Comparison of ENCODE assay signal across 8 mouse cellular contexts in the genomic region with DNA sequence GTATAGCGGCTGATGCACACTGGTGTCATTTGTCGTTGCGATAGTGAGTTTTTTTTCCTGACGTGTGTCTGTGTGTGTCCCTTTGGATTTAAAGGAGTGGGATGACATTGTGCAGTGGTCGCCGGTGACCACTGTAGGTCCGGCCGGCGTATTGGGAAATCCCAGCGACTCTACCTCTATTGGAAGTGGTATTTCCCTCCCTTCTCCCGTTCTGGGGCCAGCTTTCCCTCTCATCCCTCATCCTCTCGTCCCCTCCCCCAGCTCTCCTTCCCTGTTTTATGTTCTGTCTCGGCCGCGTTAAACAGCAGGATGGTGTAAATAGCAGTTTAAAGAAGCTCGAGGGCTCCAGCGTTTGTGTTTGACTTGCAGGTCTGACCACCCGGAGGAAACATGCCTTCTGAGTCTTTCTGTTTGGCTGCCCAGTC. TPM values are rescaled to one million over a fixed set of nuclear protein-coding genes. Genes with fewer than 3 reads are reported as not detected.
DNase-seq lines count a peak whose midpoint lies in the region; ATAC-seq and TF ChIP-seq lines count a peak whose summit lies in the region.

No protein-coding gene starts in this region.

- 1% methylated on average over 18 of the region's 18 CpGs for WGBS in cerebellum, adult 2 months
- 0% methylated on average over 18 of the region's 18 CpGs for WGBS in hindbrain, embryonic 14.5 days
- WGBS in limb, embryonic 11.5 days: 0% methylated on average over 18 of the region's 18 CpGs

- peak in 1 of 2 experiments; percentile 23 for DNase-seq in layer of hippocampus, adult 2 months (ENCODE audit: low spot score in 2 of 2)
- DNase-seq in layer of hippocampus, adult 9-10 months (ENCODE audit: low spot score): no peak
- DNase-seq in cerebellum, adult 2 months: peak; percentile 44 to 58
- no peak for DNase-seq in hindbrain, embryonic 14.5 days (ENCODE audit: low spot score)
- no peak for DNase-seq in limb, embryonic 11.5 days (ENCODE audit: low spot score)
- peak; percentile 52 for DNase-seq in mesoderm, embryonic 11.5 days (ENCODE audit: low read depth, low spot score)
- peak; percentile 10 for DNase-seq in splenic B cell, adult 2 months (ENCODE audit: low read depth, low spot score)

- H3K27ac ChIP-seq in layer of hippocampus, adult 2 months: peak overlapping the region; percentile 88
- H3K27ac ChIP-seq in cerebellum, adult 2 months (ENCODE audit: insufficient read depth, low read length): peak overlapping the region; percentile 51
- peak overlapping the region; percentile 83 for H3K27ac ChIP-seq in hindbrain, embryonic 14.5 days
- peak overlapping the region; percentile 78 for H3K27ac ChIP-seq in limb, embryonic 11.5 days (replicated peaks; ENCODE audit: low read depth, low read length)

- H3K4me2 ChIP-seq in hindbrain, embryonic 14.5 days (replicated peaks): peak overlapping the region; percentile 54
- H3K4me2 ChIP-seq in limb, embryonic 11.5 days (ENCODE audit: low read depth, severe bottlenecking): peak overlapping the region; percentile 66

- H3K9ac ChIP-seq in hindbrain, embryonic 14.5 days: peak overlapping the region; percentile 77
- H3K9ac ChIP-seq in limb, embryonic 11.5 days (ENCODE audit: low read length): peak overlapping the region; percentile 73

- no peak for TF ChIP-seq POLR2A in cerebellum, adult 2 months (IDR thresholded peaks at IDR 0.05; ENCODE audit: borderline replicate concordance, insufficient read depth, low read length)

- no peaks in the 10 kb centered on the region; the same call in none of the 2 replicates for H3K4me1 ChIP-seq in cerebellum, adult 2 months (ENCODE audit: control insufficient read depth, insufficient read depth, low read length)
- peaks cover 17% of the 10 kb centered on the region for H3K4me1 ChIP-seq in hindbrain, embryonic 14.5 days (replicated peaks; ENCODE audit: control insufficient read depth, insufficient read depth, low read length)
- H3K4me1 ChIP-seq in limb, embryonic 11.5 days (ENCODE audit: control insufficient read depth, insufficient read depth, low read length): no peaks in the 10 kb centered on the region

- no peaks in the 10 kb centered on the region; the same call in 1 of the 2 replicates for H3K36me3 ChIP-seq in hindbrain, embryonic 14.5 days (replicated peaks; ENCODE audit: control insufficient read depth, insufficient read depth)
- H3K36me3 ChIP-seq in limb, embryonic 11.5 days (ENCODE audit: control insufficient read depth, insufficient read depth, low read length): no peaks in the 10 kb centered on the region
- H3K36me3 ChIP-seq in splenic B cell, adult 2 months (ENCODE audit: control insufficient read depth, insufficient read depth, low read length, poor library complexity, severe bottlenecking): no peaks in the 10 kb centered on the region

- peak; percentile 21; the same call in 1 of the 2 replicates for ATAC-seq in frontal cortex, adult (ENCODE audit: low TSS enrichment)
- peak; percentile 49; the same call in 1 of the 2 replicates for ATAC-seq in hindbrain, embryonic 14.5 days (ENCODE audit: low FRiP score)
- ATAC-seq in limb, embryonic 11.5 days (ENCODE audit: insufficient number of reproducible peaks, low FRiP score, low TSS enrichment, low read depth): peak; percentile 41

- no peaks in the 10 kb centered on the region for H3K27me3 ChIP-seq in cerebellum, adult 2 months (ENCODE audit: control insufficient read depth, insufficient read depth, low read length)
- no peaks in the 10 kb centered on the region for H3K27me3 ChIP-seq in hindbrain, embryonic 14.5 days (ENCODE audit: control insufficient read depth, insufficient read depth, low read length)
- no peaks in the 10 kb centered on the region for H3K27me3 ChIP-seq in limb, embryonic 11.5 days (ENCODE audit: control insufficient read depth, insufficient read depth, low read length)
- H3K27me3 ChIP-seq in splenic B cell, adult 2 months (ENCODE audit: control insufficient read depth, insufficient read depth, low read length, poor library complexity, severe bottlenecking): no peaks in the 10 kb centered on the region

- H3K4me3 ChIP-seq in layer of hippocampus, adult 2 months: peak overlapping the region; percentile 85
- peak overlapping the region; percentile 80 for H3K4me3 ChIP-seq in cerebellum, adult 2 months (replicated peaks; ENCODE audit: insufficient read depth, low read depth, low read length)
- H3K4me3 ChIP-seq in hindbrain, embryonic 14.5 days (replicated peaks; ENCODE audit: low read length): peak overlapping the region; percentile 72
- H3K4me3 ChIP-seq in limb, embryonic 11.5 days (ENCODE audit: low read depth, low read length): peak overlapping the region; percentile 62

- TF ChIP-seq CTCF in layer of hippocampus, adult 2 months (conservative IDR thresholded peaks at IDR 0.05): no peak
- TF ChIP-seq CTCF in cerebellum, adult 2 months (IDR thresholded peaks at IDR 0.05; ENCODE audit: borderline replicate concordance, insufficient read depth, low read depth, low read length): no peak

- H3K9me3 ChIP-seq in hindbrain, embryonic 14.5 days (ENCODE audit: control insufficient read depth, low read length): no peaks in the 10 kb centered on the region
- H3K9me3 ChIP-seq in limb, embryonic 11.5 days (ENCODE audit: control insufficient read depth, low read length): no peaks in the 10 kb centered on the region

RNA-seq across cellular contexts. Expression of gene Herc2, which starts 0.5 kb away (rescaled TPM):
- 100 to 1,000 TPM; 136 to 146 TPM for total RNA-seq in layer of hippocampus, adult 2 months (2021)
- polyA plus RNA-seq in cerebellum, adult 2 months (2012; rRNA removed): 55.4 and 66.0 TPM in 2 replicates
- polyA plus RNA-seq in hindbrain, embryonic 14.5 days (2014; fragmentation: Nextera tagmentation; extraction: Ambion mirVana): 57.4 and 60.3 TPM in 2 replicates
- 21.5 and 29.7 TPM in 2 replicates for polyA plus RNA-seq in limb, embryonic 11.5 days (2014; fragmentation: Nextera tagmentation; extraction: Ambion mirVana)

RNA-seq across cellular contexts. Expression of gene Nipa1, which starts 30.7 kb away (rescaled TPM):
- total RNA-seq in layer of hippocampus, adult 2 months (2021): 10 to 100 TPM; 56.6 to 59.1 TPM
- polyA plus RNA-seq in cerebellum, adult 2 months (2012; rRNA removed): 28.8 and 30.7 TPM in 2 replicates
- polyA plus RNA-seq in hindbrain, embryonic 14.5 days (2014; fragmentation: Nextera tagmentation; extraction: Ambion mirVana): 23.8 and 25.4 TPM in 2 replicates
- polyA plus RNA-seq in limb, embryonic 11.5 days (2014; fragmentation: Nextera tagmentation; extraction: Ambion mirVana): 5.6 and 6.3 TPM in 2 replicates

Comparison
In these comparisons a context has a peak if more than half of its experiments do, and no peak if none do; other contexts are left out.
1. DNase-seq: peak in cerebellum, adult 2 months (2 of 2), mesoderm, embryonic 11.5 days (single experiment) and splenic B cell, adult 2 months (single experiment); none in layer of hippocampus, adult 9-10 months (single experiment), hindbrain, embryonic 14.5 days (single experiment) and limb, embryonic 11.5 days (single experiment).
2. Peak in every context shown above with its lines, with median percentiles within 50 percentile points of each other: H3K27ac ChIP-seq, H3K4me3 ChIP-seq and ATAC-seq.